Mouse (Mus musculus): ENCODE results near the gene Abcb9. TPM values are rescaled to one million over a fixed set of nuclear protein-coding genes. Genes with fewer than 3 reads are reported as not detected.

Gene Abcb9
- polyA plus RNA-seq, 1 experiment, result 1.4 TPM

GRCm38 (mm10) chr5:124050095-124051050 is 45.2 kb downstream of the Abcb9 start:
- no peak for TF ChIP-seq GATA1 (IDR thresholded peaks at IDR 0.05; ENCODE audit: low read length)

GRCm38 (mm10) chr5:124049249-124050045 is 46.2 kb downstream of the Abcb9 start:
- no peak for TF ChIP-seq GATA1 (IDR thresholded peaks at IDR 0.05; ENCODE audit: low read length)

GRCm38 (mm10) chr5:124046741-124047401 is 48.7 kb downstream of the Abcb9 start:
- TF ChIP-seq GATA1 (IDR thresholded peaks at IDR 0.05; ENCODE audit: low read length), result no peak

- no peak for TF ChIP-seq GATA1 (IDR thresholded peaks at IDR 0.05; ENCODE audit: low read length)
Observed at GRCm38 (mm10) chr5:124045453-124046010, 50.1 kb downstream of the Abcb9 start.

- TF ChIP-seq GATA1 (IDR thresholded peaks at IDR 0.05; ENCODE audit: low read length), result no peak
Observed at GRCm38 (mm10) chr5:124043999-124044398, 51.6 kb downstream of the Abcb9 start.

GRCm38 (mm10) chr5:124043212-124043978 is 52.2 kb downstream of the Abcb9 start:
- no peak for TF ChIP-seq GATA1 (IDR thresholded peaks at IDR 0.05; ENCODE audit: low read length)

GRCm38 (mm10) chr5:124041097-124041496 is 54.5 kb downstream of the Abcb9 start:
- no peak for TF ChIP-seq GATA1 (IDR thresholded peaks at IDR 0.05; ENCODE audit: low read length)

- TF ChIP-seq GATA1 (IDR thresholded peaks at IDR 0.05; ENCODE audit: low read length), result no peak
Observed at GRCm38 (mm10) chr5:124039602-124040001, 56.0 kb downstream of the Abcb9 start.

GRCm38 (mm10) chr5:124036836-124037235 is 58.8 kb downstream of the Abcb9 start:
- TF ChIP-seq GATA1 (IDR thresholded peaks at IDR 0.05; ENCODE audit: low read length), result no peak

- no peak for TF ChIP-seq GATA1 (IDR thresholded peaks at IDR 0.05; ENCODE audit: low read length)
Observed at GRCm38 (mm10) chr5:124036341-124036740, 59.3 kb downstream of the Abcb9 start.

- no peak for TF ChIP-seq GATA1 (IDR thresholded peaks at IDR 0.05; ENCODE audit: low read length)
Observed at GRCm38 (mm10) chr5:124035806-124036205, 59.8 kb downstream of the Abcb9 start.

- no peak for TF ChIP-seq GATA1 (IDR thresholded peaks at IDR 0.05; ENCODE audit: low read length)
Observed at GRCm38 (mm10) chr5:124035406-124035805, 60.2 kb downstream of the Abcb9 start.

GRCm38 (mm10) chr5:124034471-124034870 is 61.1 kb downstream of the Abcb9 start:
- no peak for TF ChIP-seq GATA1 (IDR thresholded peaks at IDR 0.05; ENCODE audit: low read length)

- TF ChIP-seq GATA1 (IDR thresholded peaks at IDR 0.05; ENCODE audit: low read length), result no peak
Observed at GRCm38 (mm10) chr5:124032001-124032508, 63.5 kb downstream of the Abcb9 start, which contains the start of gene Vps37b. Gene Vps37b (minus strand): TSS chr5:124032270.

Data from G1E-ER4 (cell line).